Mouse (Mus musculus) thymus, postnatal 36 days (tissue): ENCODE measurements around the gene 4930402H24Rik.
A peak's percentile ranks its signal among the peaks of the same experiment; 100 is the strongest.

Experiments used
- DNase-seq, 2 experiments: peaks; one replicate each; pipeline ENCODE4 v3.0.0; 2022; ENCODE audit warnings: mixed read lengths in 2 of 2

The 4930402H24Rik gene

DNA sequence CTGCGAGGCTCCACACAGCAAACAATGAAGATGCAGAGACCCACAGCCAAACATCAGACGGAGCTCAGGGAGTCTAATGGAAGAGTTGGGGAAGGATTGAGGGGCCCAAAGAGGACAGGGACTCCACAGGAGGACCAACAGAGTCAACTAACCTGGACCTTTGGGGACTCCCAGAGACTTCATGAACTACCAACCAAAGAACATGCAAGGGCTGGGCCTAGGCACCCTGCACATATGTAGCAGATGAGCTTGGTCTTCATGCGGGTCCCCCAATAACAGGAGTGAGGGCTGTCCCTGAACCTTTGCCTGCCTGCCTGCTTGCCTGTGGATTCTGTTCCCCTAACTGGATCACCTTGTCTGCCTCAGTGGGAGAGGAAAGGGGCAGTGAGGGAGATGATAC, 101.1 kb downstream of the 4930402H24Rik start:
- no peak for DNase-seq

DNA sequence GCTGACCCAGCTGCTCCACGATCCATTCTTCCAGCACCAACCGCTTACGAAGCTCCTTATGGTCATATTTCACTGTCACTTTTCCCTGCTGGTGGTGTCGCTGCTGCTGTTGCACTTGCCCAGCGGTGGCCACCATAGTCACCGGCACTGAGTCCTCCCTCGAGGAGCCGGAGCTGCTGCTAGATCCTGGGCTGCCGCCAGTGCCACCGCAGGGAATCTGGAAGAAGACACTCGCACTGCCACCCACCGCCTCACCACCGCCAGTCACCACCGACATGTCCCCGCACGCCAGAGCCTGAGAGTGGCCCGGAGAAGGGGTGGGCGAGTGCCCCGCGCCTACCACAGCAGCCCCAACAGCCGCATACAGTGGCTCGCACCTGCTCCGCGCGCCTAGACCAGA, 102.5 kb downstream of the 4930402H24Rik start:
- DNase-seq: no peak

DNA sequence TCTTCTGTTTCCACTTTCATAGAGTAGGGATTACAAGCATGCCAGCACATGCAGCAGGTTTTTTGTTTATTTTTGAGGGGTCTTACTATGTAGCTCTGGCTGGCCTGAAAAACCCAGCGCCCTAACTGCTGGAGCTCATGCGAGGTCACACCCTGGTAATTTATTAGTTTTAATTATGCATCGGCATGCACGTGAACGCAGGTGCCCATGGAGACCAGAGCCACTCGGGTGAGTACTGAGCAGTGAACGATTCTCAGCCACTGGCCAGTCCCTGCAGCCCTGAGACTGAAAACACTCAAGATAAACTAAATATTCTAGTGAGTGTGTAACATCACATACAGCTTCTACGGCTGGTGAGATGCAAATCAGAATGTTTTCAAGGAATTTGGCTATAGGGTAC, 110.5 kb downstream of the 4930402H24Rik start:
- DNase-seq: no peak

DNA sequence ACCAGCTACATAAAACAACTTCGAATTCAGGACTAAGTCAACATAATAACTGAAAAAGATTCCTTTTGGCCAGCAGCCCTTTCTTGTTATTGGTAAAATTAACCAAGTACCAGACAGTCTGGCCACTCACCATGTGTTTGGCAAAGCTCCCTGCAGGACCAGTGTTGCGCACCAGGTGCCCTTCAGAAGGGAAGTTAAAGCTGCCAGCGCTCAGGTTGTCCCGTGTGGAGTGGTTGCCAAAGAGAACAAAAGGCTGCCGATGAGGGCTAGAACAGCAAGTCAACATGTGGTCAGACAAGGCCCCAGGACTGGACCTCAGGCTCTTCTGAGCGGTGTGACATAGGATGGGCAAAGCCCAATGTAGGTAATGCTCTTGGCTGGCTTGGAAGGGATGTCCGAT, 114.5 kb downstream of the 4930402H24Rik start:
- DNase-seq: no peak

DNA sequence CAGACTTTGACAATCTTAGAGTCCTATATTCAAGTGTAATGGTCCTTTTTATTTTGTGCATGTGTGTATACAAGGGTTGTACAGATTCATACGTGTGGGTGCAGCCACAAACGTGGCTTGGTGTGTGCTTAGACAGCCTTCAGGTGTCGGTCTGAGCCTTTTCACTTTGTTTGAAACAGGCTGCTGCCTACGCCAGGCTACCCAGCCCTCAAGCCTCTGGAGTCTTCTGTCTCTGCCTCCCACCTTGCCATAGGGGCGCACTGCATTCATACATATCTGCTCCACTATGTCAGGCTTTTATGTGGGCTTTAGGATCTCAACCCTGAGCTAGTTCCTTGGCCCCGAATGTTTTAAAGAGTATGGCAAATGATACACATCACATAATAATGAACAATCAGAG, 116.6 kb downstream of the 4930402H24Rik start:
- no peak for DNase-seq

DNA sequence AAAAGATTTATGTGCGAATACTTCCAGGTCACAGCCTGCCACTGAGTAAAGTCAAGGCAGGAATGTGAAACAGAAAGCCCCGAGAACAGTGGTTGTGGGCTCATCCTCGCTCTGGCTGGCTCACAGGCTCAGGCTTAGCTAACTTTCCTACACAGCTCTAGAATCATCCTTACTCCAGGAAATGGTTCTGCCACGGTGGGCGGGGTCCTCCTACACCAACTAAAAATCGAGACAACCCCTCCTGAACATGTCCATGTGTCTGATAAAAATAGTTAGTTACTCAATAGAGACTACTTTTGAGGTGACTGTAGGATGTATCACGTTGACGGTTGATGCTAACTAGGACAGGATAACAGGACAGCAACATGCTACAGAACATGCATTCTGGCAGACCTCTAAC, 117.2 kb downstream of the 4930402H24Rik start:
- no peak for DNase-seq

DNA sequence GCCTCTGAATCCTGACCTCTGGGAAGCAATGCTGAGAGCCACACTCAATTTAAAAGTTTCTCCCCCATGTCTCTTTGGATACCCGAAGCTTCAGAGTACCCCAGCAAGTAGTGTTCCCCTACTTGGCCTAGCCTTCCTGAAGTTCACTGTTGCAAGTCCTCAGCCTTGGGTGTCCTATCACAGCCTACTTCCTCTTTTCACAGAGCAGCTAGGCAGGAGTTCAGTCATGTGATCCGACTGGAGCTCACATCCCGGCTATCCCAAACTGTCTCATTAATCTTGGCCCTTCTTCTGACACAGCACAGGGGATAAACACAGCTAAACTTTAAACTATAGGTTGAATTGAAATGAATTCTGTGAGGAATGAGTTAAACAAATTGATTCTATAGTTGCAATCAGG, 121.3 kb downstream of the 4930402H24Rik start:
- no peak for DNase-seq

DNA sequence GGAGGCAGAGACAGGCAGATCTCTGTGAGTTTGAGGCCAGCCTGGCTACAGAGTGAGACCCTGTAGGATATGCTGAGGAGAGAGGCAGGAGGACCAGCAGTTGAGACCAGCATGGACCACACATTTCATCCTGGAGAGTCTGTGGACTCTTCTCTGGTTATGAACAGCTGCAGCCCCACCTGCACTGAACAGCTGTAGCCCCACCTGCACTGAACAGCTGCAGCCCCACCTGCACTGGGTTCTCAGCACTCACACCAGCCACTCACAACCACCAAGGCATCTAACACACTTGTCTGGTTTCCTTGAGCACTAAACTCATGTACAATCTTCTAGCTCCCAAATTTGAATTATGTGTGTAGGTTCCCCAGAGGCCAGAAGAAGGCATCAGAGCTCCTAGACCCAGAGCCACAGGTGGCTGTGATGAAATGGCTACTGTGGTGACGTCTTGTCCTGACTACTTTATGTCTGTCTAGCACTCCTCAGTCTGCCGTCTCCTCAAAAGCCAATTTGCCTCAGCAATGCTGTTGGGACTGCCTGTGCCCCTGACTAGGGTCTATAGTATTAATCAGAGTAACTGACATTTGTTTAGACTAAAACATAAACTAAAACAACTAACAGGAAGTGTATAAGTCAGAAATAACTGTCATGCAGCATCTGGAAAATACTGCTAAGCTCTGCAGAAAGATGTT, 125.4 kb downstream of the 4930402H24Rik start:
- no peak for DNase-seq

DNA sequence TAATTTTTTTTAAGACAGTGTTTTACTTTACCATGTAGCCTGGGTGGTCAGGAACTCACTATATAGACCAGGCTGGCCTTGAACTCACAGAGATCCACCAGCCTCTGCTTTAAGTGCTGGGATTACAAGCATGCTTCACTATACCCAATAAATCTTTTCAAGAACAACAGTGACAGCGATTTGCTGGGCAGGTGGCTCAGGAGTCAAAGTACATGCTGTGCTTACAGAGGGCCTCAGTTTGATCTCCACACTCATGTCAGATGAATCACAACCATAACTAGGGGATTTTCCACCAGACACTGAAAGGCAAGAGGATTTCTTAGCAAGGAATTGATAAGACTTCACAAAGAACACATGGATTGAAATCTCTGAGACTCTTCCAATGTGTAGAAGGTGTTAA, 126.3 kb downstream of the 4930402H24Rik start:
- no peak for DNase-seq

DNA sequence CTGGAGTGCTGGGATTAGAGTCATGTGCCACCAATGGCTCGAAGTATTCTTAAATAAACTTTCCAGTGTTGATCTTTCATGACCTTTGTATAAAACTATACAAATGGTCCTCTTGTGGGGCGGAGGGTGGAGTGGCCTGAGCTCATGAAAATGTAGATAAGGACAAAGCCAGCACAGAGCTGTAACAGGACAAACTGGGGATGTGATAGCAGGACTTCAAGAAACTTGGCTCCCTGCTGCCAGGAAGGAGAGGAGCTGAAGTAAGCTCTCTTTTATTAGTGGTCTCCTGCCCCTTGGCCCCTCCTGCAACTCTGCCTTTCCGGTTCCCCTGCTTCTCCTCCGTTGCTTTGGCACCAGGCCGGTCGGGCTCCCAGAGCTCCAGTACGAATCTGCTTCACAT, 129.6 kb downstream of the 4930402H24Rik start:
- no peak for DNase-seq

DNA sequence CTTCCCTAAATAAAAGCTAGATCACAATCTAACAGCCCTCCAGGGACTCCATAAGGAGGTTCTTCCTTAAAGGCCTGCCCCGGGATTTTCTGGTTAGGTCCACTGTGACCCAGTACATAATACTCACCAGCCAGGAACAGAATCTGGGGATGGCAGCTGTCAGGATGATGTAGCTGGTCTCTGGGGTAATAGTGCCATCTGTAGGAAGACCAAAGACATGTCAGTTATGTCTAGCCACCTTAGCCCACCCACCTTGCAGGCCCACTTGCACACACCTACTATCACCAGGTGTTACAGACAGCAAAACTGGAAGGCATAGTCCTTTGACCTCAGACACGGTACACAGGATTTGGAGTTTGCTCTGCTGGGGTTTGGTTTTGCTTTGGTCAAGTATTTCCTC, 138.7 kb downstream of the 4930402H24Rik start:
- DNase-seq: no peak

DNA sequence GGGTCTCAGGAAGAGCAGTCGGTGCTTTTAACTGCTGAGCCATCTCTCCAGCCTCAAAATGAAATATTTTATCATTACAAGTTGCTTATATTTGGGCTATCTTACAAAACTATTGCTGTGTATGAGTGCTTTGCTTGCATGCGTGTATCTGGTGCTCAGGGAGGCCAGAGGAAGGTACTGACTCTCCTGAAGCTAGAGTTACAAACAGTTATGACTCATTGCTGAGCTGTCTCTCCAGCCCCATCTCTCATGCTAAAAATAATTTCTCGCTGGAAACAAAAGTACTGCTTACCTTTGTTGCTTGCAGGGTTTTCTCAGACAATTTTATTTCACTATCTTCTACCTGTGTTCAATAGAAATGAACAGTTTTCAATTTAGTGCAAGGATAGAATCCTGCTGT, 140.8 kb downstream of the 4930402H24Rik start:
- no peak for DNase-seq

DNA sequence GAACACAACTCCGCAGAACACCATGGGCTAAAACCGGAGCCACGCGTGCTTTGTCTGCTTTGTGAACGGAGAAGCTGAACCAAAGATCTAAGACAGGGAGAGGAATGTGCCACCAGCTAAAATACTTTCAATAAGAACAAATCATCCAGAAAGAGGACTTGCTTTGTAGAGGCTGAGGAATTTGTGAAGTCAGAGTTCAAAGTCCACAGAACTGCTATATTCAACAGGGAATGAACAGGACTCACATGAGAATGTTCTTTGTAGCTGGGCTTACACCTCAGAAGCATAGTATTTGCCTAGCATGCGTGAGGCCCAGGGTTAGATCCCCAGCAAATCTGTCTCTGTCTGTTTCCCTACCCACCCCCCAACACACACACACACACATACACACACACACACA, 145.3 kb downstream of the 4930402H24Rik start:
- DNase-seq: no peak

DNA sequence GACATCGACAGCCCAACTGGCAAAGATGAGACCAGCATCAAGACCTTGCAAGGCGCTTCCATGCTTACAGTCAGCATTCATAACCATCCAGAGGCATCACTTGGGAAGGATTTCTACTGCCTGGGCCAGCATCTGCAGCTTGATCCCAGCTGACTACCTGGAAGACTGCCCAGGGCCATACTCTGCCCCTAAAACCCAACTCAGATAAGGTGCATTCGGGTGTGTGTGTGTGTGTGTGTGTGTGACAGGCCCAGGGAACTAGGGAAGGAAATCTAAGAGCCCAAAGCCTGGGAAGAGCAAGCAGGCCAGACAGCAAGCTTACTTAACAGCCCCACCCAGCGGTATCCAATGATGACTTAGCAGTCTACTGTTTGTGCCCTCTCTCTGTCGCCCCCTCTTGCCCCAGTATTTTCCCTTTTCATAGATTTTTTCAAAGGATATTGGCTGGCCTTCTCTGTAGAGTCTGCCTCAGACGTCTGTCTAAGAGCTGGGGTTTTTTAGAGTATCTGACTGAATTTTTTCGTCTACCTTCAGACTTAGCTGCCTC, 151.1 kb downstream of the 4930402H24Rik start:
- DNase-seq: no peak

DNA sequence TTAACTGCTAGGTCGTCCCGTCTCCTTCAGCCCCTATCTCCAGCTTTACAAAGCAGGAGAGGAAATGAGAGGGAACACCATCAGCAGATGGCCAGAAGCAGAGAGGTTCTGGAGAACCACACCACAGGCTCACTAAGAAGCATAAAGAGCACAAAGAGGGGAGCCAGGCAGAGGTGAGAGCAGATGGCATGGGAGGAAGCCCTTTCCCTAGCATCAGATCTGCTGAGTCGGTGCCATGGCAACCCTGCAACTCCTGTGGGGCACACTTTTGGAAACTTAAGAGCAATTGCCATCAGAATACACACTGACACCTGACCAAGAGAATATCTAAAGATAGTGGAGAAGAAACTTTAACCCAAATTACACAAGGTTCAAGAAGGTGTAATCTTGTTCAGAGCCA, 151.6 kb downstream of the 4930402H24Rik start:
- DNase-seq: no peak

DNA sequence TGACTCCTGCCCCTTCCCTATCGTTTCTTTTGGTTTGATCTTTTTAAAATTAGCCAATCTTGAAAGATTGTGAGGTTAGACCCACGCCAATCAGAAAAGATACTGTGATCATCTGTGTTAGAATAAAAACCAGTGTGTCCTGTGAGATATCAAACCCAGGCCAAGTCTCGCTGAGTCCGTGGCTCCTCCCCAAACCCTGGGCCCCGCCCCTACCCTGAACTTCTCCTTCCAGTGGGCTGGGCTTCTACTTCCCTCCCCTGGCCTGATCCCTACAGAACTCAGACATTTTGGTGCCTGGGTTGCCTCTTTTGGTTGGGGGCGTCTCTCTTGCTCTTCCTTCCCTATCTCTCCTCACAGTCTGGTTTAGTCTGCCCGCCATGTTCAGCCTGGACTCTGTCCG, 155.8 kb downstream of the 4930402H24Rik start:
- DNase-seq: peak in 1 of 2 experiments; percentile 10

DNA sequence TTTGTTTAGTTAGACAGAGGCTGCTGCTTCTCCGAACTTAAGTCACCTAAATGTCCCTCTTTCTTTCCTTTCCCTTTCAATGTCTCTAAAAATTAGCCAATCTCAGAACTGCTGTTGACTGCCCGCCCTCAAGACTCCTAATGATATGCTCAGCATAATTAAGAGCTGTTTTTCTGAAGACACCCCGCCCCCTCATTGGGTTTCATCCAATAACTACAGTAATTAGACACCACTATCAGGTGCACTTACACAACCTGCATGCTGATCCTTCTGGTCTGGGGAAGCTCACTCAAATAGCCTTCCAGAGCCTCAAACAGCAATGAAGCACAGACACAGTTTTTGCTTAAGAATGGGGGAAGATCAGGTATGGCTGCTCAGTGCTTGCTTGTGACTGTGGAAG, 156.5 kb downstream of the 4930402H24Rik start:
- DNase-seq: no peak

DNA sequence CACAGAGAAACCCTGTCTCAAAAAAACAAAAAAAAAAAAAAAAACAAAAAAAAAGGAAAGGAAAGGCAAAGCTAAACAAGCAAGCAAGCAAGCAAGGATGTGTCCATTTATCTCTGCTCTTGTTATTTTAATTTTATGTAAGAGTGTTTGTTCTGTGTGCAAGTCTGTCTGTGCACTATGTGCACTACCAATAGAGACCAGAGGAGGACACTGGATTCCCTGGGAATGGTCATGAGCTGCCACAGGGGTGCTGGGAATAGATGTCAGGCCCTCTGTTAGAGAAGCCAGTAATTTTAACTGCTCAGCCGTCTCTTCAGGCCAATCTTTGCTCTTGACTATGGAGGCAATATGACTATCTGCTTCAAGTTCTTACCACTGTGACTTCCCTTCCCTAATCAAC, 162.6 kb downstream of the 4930402H24Rik start:
- no peak for DNase-seq

DNA sequence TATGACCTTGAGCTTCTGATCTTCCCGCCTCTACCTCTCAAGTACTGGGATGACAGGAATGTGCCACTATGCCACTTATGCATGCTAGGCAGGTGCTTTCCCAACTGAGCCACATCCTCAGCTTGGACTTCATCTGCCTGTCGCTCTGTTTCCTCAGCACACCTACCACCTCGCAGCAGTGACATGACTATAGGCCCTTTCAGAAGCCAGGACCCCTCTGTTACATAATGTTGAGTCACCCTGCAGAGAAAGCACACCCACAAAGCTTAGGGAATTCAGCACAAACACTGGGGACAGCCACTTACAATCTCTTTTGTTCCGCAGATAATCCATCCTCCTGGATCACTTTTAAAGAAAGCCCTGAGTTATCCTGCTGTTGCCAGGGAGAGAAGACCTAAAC, 166.1 kb downstream of the 4930402H24Rik start:
- no peak for DNase-seq

DNA sequence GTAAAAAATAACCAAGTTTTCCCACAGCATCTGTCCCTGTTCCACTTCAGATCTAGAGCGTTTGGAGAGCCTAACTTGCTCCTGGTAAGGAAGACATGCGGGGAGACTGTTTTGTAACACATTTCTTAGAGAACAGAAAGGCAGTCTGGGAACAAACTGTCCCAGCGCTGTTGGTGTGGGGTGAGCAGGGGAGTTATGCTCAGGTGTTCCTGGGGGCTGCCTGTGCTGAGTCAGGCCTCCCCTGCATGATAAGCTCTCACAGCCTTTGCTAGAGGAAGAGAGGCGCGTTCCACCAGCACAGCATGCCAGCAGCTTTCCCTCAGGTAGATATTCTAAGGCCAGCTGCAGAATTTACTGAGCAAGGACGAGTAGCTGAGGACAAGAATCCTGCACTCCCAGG, 168.2 kb downstream of the 4930402H24Rik start:
- DNase-seq: no peak

DNA sequence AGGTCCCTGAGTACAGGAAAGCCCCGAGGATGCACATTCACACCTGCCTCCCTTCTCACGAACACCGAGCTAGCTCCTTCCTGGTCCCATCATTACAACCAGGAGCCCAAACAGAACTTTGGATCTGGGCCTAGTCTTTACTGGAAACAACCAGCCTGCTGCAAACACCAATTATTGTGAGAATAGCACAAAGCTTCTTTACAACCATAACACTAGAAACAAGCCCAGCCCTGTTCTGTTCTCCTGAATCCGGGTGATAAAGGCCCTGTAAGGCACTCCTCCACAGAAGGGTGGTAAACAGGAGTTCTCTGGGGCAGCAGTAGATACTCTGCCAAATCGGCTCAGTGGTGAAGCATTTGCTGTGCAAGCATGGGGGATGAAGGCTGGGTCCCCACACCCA, 170.9 kb downstream of the 4930402H24Rik start:
- DNase-seq: no peak

DNA sequence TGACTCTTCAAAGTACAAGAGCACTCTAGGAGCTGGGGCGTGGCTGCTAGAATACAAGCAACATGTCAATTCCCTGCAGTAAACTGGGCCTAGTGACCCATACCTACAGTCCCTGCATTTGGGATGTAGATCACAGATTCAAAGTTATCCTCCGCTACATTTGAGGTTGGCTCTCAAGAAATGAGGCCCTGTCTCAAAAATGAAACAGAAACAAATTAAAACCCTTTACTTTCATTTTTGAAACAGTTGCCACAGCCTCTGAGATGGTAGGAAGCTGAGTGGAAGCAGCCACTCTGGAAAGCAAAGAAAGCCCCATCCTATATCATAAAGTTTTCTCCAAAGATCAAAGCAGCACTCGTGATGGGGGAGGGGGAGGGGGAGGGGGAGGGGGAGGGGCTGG, 172.8 kb downstream of the 4930402H24Rik start:
- no peak for DNase-seq

DNA sequence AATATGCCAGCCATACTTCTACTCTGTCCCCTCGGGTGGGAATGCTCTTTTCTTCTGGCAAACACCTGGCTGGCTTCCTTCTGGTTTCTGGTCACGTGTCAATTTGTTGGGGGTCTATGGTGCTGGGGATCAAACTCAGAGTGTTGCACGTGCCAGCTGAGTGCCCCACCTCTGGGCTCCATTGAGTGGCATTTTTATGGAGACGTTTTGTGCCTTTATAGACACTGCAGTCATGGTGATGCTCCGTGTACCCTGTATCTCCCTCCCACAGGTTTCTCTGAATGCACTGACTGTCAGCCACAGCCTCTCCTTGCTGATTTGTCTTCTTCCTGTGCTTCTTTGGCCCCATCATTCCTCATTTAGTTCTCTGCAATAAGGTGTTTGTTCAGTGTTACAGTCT, 174.4 kb downstream of the 4930402H24Rik start:
- no peak for DNase-seq

DNA sequence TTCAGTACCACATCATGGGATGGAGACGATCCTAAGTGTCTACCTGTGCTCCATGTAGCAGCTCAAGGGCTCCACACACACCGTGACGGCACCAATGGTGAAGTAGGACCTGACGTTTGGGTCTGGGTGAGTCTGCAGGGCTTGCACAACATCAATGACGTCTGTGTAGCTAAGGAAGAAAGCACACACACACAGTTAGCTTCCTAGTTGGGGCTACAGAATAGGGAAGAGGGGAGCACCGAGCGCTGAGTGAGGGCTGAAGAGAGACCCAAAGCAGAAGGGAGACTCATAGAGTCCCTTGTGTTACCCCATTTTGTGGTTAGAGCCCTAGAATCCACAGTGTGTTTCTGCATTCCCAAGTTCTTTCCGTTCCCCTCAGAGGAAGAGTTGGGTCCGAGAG, 175.5 kb downstream of the 4930402H24Rik start:
- no peak for DNase-seq

DNA sequence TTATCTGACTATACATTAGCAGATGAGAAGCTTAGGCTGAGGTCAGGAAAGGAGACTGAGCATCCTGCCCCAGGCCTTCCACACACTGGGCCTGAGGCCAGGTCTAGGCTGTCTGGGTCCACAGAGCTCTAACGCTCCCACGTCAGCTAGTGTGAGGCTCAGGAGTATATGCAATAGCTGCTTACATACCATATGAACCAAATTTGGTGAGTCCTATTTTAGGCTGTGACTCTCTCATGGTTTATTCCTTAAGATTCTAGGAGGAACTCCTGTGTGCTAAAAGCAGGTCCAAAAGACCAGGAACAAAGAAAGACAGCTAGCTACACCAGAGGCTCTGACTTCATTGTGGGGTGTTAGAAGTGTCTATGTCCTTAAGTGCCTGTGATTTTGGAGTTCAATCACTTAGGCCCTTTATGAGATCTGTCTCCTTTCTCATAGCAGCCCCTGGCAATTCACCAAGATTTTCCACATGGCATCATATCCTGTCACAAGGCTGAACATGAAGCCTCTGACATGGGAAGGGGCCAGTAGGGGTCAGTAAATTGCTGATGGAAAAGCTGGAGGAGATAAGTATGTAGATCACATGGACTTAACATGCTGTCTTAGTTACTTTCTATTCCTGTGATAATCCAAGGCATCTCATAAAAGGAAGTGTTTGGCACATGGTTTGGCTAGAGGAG, 177.2 kb downstream of the 4930402H24Rik start:
- DNase-seq: no peak
